Mouse (Mus musculus): Measurements from ENCODE around the gene Bpifb4. TPM values are rescaled to one million over a fixed set of nuclear protein-coding genes. Genes with fewer than 3 reads are reported as not detected.

Bpifb4 gene
- total RNA-seq (2023), result not detected

GRCm38 (mm10) chr2:153937843-153938242 lies at the start of gene Bpifb4:
Gene Bpifb4, plus strand, starts transcription at chr2:153938212.

GRCm38 (mm10) chr2:153900088-153900487 lies 37.9 kb upstream of the Bpifb4 start, which contains the start of gene Bpifb6:
Gene Bpifb6, plus strand, starts transcription at chr2:153900388.

GRCm38 (mm10) chr2:153917930-153918329 lies 20.1 kb upstream of the Bpifb4 start, which contains the start of gene Bpifb3:
Gene Bpifb3, plus strand, starts transcription at chr2:153918230.

GRCm38 (mm10) chr2:153974582-153974981 lies 36.6 kb downstream of the Bpifb4 start, which contains the start of gene Bpifa6:
Gene Bpifa6, plus strand, starts transcription at chr2:153974945.

GRCm38 (mm10) chr2:154007965-154008364 lies 70.0 kb downstream of the Bpifb4 start, which contains the start of gene Bpifa2:
Gene Bpifa2, plus strand, starts transcription at chr2:154008265.

Other genes starting within 250 kb of the Bpifb4 start
- gene Dnmt3c, start 241.6 kb upstream of the Bpifb4 start, total RNA-seq (2023), result not detected
- 100 to 1,000 TPM; 148 to 152 TPM for gene Mapre1, start 196.9 kb upstream of the Bpifb4 start, total RNA-seq (2023)
- gene Efcab8, start 158.3 kb upstream of the Bpifb4 start, total RNA-seq (2023), result 1 to 10 TPM in 1 of 2 experiments, under 1 TPM in 1; 0.76 to 2.4 TPM
- not detected for gene Sun5, start 67.1 kb upstream of the Bpifb4 start, total RNA-seq (2023)
- not detected for gene Bpifb2, start 63.2 kb upstream of the Bpifb4 start, total RNA-seq (2023)
- gene Bpifb6, start 37.8 kb upstream of the Bpifb4 start, total RNA-seq (2023), result not detected
- not detected for gene Bpifb3, start 20.0 kb upstream of the Bpifb4 start, total RNA-seq (2023)
- not detected for gene Bpifa6, start 36.7 kb downstream of the Bpifb4 start, total RNA-seq (2023)
- gene Bpifa2, start 70.1 kb downstream of the Bpifb4 start, total RNA-seq (2023), result not detected
- not detected for gene Bpifa3, start 192.1 kb downstream of the Bpifb4 start, total RNA-seq (2023)
- not detected for gene Bpifa1, start 204.7 kb downstream of the Bpifb4 start, total RNA-seq (2023)
- gene Bpifa5, start 224.4 kb downstream of the Bpifb4 start, total RNA-seq (2023), result not detected